Mouse (Mus musculus): ENCODE data around the gene Pgap3. TPM values are rescaled to one million over a fixed set of nuclear protein-coding genes. Genes with fewer than 3 reads are reported as not detected.
"Not testable (repeated sequence)": the region's sequence is repeated elsewhere in the genome, so short reads cannot be mapped to it uniquely, and the experiment has no call there.

Pgap3 gene
- total RNA-seq, 2 experiments from 2014 or later = 10.7 to 11.1 TPM

GRCm38 (mm10) chr11:98385638-98386585 is 14.4 kb downstream of the Pgap3 start, which contains the start of gene Pnmt:
Gene Pnmt, plus strand, starts transcription at chr11:98386450.
- intact Hi-C loops (cut with DNase I) = loop anchor here (5.0 kb wide), 1 partner anchor 39 kb away; the partner anchor contains the start of gene Ppp1r1b
- DNase-seq (ENCODE audit: low spot score in 2 of 2) = no peak

GRCm38 (mm10) chr11:98384721-98385637 is 15.3 kb downstream of the Pgap3 start:
- intact Hi-C loops (cut with DNase I) = loop anchor here (5.0 kb wide), 1 partner anchor 38 kb away; the partner anchor contains the start of gene Ppp1r1b
- no peak for DNase-seq (ENCODE audit: low spot score in 2 of 2)

GRCm38 (mm10) chr11:98384216-98384615 is 16.1 kb downstream of the Pgap3 start:
- DNase-seq (ENCODE audit: low spot score in 2 of 2) = no peak
- intact Hi-C loops (cut with DNase I) = no loop called here

GRCm38 (mm10) chr11:98383261-98384030 is 16.8 kb downstream of the Pgap3 start, which contains the start of gene Tcap:
Gene Tcap, plus strand, starts transcription at chr11:98383811.
- intact Hi-C loops (cut with DNase I) = no loop called here
- no peak for DNase-seq (ENCODE audit: low spot score in 2 of 2)

GRCm38 (mm10) chr11:98382405-98382804 is 17.9 kb downstream of the Pgap3 start:
- intact Hi-C loops (cut with DNase I); DNase-seq (ENCODE audit: low spot score in 2 of 2): not testable (repeated sequence)

GRCm38 (mm10) chr11:98381651-98382050 is 18.6 kb downstream of the Pgap3 start:
- DNase-seq (ENCODE audit: low spot score in 2 of 2) = no peak
- intact Hi-C loops (cut with DNase I) = no loop called here

GRCm38 (mm10) chr11:98380106-98380505 is 20.2 kb downstream of the Pgap3 start:
- DNase-seq (ENCODE audit: low spot score in 2 of 2) = no peak
- intact Hi-C loops (cut with DNase I) = no loop called here

GRCm38 (mm10) chr11:98379379-98379778 is 20.9 kb downstream of the Pgap3 start:
- DNase-seq (ENCODE audit: low spot score in 2 of 2) = no peak
- intact Hi-C loops (cut with DNase I) = no loop called here

GRCm38 (mm10) chr11:98377787-98378186 is 22.5 kb downstream of the Pgap3 start:
- no peak for DNase-seq (ENCODE audit: low spot score in 2 of 2)
- intact Hi-C loops (cut with DNase I) = no loop called here

- DNase-seq (ENCODE audit: low spot score in 2 of 2) = no peak
- intact Hi-C loops (cut with DNase I) = no loop called here
Measured at GRCm38 (mm10) chr11:98376756-98377155, 23.5 kb downstream of the Pgap3 start.

GRCm38 (mm10) chr11:98374266-98374665 is 26.0 kb downstream of the Pgap3 start:
- DNase-seq (ENCODE audit: low spot score in 2 of 2) = no peak
- intact Hi-C loops (cut with DNase I) = no loop called here

- DNase-seq (ENCODE audit: low spot score in 2 of 2) = no peak
- intact Hi-C loops (cut with DNase I) = loop anchor here (2.0 kb wide), 1 partner anchor 28 kb away; no protein-coding TSS in a partner anchor
Measured at GRCm38 (mm10) chr11:98373244-98373643, 27.0 kb downstream of the Pgap3 start.

GRCm38 (mm10) chr11:98372406-98372805 is 27.9 kb downstream of the Pgap3 start:
- intact Hi-C loops (cut with DNase I) = loop anchor here (2.0 kb wide), 1 partner anchor 28 kb away; no protein-coding TSS in a partner anchor
- DNase-seq (ENCODE audit: low spot score in 2 of 2) = peak; percentile 54 to 72

- DNase-seq (ENCODE audit: low spot score in 2 of 2) = no peak
- intact Hi-C loops (cut with DNase I) = loop anchor here (2.0 kb wide), 1 partner anchor 27 kb away; no protein-coding TSS in a partner anchor
Measured at GRCm38 (mm10) chr11:98371556-98372240, 28.6 kb downstream of the Pgap3 start.

- no peak for DNase-seq (ENCODE audit: low spot score in 2 of 2)
- intact Hi-C loops (cut with DNase I) = no loop called here
Measured at GRCm38 (mm10) chr11:98370588-98370987, 29.7 kb downstream of the Pgap3 start.

- no peak for DNase-seq (ENCODE audit: low spot score in 2 of 2)
- intact Hi-C loops (cut with DNase I) = no loop called here
Measured at GRCm38 (mm10) chr11:98369337-98369736, 31.0 kb downstream of the Pgap3 start.

- intact Hi-C loops (cut with DNase I) = no loop called here
Measured at GRCm38 (mm10) chr11:98367863-98368186, 32.5 kb downstream of the Pgap3 start.

GRCm38 (mm10) chr11:98367171-98367862 is 33.0 kb downstream of the Pgap3 start:
- intact Hi-C loops (cut with DNase I) = no loop called here
- peak; percentile 53 to 56 for DNase-seq (ENCODE audit: low spot score in 2 of 2)

More at GRCm38 (mm10) chr11:98367863-98368186, 32.5 kb downstream of the Pgap3 start:
- DNase-seq (ENCODE audit: low spot score in 2 of 2) = no peak

Measured in left cerebral cortex, postnatal 14 days (tissue).